Mouse (Mus musculus) spleen, adult 18-20 months (tissue): ENCODE measurements around the gene Fam76b.

Source experiments
- DNase-seq, 2 experiments: peaks; one replicate each; pipeline ENCODE4 v3.0.0; 2022; ENCODE audit warnings: mixed read lengths in 2 of 2

Gene Fam76b

DNA sequence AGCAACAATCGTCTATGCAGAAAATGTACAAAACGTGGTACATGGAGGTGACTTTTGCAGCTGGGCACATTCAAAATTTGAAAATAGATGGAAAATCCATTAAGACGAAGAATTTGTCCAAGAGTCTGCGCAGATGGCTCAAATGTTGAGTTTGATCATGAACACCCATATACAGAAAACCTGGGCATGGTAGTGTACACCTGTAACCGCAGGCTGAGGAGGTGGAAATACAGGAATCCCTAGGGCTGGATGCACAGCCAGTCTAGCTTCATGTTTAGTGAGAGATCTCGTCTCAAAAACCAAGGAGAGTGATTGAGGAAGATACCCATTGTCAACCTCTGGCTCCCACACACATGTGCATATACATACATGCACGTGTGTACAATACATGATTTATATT, 44.1 kb downstream of the Fam76b start:
- no peak for DNase-seq

DNA sequence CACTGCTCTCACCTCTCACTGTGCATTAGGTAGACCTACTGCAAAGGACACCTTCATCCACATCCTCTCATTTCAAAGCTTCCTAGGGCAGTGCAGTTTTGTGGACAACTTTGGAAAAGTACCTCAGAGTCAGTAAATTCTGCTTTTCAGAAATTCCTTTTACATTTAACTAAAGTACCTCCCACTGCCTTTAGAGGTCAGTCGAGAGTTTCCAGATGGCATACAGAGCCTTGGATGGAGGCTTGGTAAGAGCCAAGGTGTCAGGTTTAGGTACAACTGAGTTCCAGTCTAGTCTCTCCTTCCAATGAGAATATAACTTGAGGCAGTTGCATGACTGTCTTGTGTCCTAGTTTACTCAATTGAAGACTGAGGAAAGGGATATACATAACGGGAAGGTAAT, 46.8 kb downstream of the Fam76b start:
- no peak for DNase-seq

DNA sequence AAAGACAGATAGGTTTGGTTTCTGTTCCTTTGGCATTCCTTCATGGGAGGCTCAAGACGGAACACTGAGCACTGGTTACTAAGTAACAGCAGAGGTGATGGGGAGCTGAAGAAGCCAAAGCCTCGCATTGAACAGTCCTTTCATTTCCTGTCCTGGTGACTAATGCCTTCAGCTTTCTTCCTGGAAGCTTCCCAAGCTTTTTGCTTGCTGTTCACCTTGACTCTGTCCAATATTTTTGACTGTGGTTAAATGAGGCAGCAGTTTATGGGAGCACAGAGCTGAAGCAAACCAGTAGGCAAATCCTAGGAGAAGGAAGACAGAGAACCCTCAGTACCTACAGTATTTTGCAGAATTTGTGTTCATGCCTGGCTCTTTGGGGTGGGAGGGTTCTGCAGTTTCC, 47.8 kb downstream of the Fam76b start:
- no peak for DNase-seq

DNA sequence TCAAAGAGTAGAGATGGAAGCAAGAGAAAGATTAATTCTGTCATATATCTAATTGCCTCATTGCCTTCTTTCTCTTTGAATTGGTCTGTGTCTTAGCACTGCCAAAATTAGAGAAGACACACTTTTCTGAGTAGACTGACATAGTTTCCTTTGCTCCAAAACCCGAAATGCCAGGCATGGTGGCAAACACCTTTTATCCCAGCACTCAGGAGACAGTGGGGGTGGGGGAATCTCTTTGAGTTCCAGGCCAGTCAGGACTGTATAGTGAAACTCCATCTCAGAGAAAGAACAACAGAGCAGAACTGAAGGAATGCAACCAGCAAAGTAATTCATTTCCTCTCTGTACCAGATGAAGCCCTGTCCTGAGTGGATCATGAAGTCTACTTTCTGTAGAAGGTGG, 53.2 kb downstream of the Fam76b start:
- DNase-seq, result no peak

DNA sequence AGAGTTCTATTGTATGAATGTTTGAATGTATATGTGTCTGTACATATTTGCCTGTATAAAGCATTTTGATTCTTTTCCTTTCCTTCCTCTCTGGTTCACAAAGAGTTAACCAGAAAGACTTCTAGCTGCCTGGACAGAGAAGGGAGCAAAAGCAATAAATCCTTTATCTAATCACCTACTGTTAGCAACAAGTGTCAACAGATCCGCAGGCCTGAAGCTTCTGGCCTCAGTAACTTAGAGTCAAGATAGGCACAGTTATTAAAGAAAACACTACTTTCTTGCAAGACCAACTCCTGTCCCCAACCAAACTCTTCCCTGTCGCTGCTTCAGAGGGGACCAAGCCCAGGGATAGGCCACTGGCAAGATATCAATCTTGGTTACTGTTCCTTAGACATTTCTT, 55.0 kb downstream of the Fam76b start:
- no peak for DNase-seq

DNA sequence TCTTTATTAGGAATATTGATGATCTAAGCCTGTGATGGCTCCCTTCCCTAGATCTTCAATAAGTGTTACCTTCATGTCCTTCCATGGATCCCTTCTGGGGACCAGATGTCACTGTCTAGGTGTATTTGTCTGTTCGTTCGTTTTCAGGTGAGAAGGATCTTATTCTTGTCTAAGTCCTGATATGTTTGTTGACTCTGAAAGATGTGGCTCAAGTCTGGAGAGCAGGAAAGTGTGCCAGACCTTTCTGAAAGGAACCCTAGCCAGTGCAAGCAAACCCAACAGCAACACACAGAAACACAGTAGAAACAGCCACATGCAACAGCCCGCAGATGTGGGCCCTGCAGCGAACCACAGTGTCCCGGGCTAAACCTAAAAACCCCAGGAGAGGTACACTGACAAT, 61.5 kb downstream of the Fam76b start:
- no peak for DNase-seq

DNA sequence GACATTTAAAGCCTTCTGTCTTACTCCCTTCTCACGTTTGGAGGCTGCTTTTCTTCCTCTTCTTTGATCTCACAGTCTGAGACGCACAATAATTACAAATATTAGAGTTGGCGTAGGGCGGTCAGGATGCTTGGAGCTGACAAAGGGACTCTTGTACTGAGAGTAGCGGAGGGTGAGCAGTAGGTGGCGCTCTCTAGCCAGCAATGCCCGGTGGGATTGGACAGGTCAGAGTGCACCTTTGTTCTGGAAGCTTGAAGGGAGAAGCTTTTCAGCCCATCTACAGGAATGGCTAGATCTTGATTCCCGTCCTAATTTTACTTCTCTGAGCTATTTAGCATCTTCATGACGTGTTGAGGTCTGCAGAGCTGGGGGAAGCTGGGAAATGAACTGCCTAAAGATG, 62.1 kb downstream of the Fam76b start:
- peak; percentile 57 to 81 for DNase-seq

DNA sequence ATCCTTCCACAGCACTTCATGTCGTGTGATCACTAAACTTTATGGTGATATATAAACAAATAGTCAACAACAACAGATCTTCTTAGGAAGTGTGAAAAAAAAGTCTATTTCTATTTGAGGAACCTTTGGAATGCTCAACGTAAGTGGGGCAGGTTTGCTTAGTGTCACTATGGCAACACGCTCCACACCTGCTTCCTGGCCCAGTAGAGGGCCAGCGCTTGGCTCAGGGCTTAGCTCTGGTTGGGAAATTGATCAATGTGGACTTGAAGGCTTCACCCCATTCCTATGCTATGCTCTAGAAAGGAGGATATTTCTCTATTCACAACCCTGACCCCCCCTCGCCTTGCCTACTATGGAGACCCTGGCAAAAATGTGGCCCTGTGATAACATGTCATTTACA, 62.7 kb downstream of the Fam76b start:
- DNase-seq, result no peak

DNA sequence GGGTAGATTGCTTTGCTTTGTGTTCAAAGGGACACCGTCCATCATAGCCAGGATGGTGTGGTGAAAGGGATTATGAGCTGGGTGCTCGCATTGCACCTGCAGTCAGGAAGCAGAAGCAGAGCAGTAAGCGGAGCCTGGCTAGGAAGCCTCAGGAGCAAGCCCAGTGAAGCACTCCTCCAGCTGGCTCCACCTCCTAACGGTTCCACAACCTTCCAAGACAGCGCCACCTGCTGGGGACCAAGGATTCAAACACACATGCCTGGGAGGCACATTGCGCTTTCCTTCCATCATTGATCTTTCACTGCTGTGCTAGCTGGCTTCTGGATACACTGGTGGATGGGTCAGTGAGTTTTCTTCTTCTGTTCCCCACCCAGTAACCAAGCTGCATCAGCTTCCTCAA, 64.4 kb downstream of the Fam76b start:
- no peak for DNase-seq

DNA sequence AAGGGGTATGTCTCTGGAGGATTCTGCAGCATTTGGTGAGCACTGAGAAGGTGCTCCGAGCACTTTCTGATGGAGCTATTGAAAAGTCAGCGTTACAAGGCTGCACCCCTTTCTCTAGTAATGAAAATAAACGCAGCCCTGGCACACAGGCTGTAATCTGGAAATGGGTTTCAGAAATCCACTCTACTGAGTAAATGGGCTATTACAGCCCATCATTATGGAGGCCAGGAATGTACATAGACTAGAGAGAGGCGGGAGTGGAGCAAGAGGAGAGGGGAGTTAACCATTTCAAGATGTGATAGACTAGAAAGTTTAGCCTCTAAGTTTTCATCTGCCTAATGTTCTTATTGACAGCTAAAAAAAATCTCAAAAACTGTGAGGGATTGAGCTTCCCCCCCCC, 65.5 kb downstream of the Fam76b start:
- no peak for DNase-seq

DNA sequence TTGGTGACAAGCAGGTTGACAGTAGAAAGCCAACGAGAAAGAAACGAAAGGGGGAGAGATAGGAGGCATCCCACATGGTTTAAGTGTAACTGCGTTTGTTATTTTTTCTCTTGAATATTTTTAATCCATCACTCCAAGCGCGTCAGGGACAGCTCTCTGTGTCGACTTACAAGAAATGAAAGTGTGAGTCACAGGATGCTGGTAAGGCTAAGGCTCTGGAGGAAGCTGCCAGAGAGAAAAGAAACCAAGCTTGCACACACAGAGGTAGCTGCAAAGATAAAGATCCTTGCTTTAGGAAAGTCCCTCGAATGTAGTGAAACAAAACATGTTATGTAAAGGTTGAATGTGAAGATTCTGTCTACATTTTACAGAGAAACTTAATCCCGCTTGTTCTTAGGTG, 67.0 kb downstream of the Fam76b start:
- no peak for DNase-seq

DNA sequence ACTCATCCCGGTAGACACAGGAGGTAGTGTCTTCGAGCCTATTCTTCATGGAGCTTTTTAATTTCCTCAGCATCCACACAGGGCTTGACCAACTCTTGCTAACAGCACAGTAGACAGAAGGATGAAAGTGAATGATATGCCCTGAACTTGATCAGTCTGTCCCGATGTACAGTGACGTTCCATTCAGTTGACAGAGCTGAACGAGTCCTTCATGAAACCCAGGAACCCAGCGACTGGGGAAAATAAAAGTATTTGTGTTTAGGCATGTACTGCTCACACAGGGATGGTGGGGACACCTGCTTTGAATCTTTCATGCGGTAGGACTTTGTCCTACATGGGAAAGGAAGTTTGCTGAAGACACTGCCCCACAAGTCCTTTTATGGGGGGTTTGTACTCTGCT, 67.4 kb downstream of the Fam76b start:
- no peak for DNase-seq

DNA sequence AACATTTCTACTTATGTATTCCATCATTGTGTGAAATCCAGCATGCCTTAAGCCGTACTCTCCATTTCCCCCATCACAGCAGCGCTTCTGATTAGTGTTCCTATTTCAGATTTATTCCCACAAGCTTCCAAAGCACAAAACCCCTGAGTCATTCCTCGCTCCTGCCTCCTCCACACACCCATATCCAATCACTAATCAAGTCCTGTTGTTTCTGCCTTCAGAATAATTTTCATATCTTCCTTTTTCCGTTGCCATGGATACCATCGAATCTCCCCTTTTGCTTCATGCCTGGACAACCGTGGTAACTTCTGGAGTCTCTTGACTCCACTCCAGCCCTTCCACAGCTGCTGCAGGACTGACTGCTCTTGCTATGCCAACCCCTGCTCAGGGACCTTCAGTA, 68.5 kb downstream of the Fam76b start:
- no peak for DNase-seq

DNA sequence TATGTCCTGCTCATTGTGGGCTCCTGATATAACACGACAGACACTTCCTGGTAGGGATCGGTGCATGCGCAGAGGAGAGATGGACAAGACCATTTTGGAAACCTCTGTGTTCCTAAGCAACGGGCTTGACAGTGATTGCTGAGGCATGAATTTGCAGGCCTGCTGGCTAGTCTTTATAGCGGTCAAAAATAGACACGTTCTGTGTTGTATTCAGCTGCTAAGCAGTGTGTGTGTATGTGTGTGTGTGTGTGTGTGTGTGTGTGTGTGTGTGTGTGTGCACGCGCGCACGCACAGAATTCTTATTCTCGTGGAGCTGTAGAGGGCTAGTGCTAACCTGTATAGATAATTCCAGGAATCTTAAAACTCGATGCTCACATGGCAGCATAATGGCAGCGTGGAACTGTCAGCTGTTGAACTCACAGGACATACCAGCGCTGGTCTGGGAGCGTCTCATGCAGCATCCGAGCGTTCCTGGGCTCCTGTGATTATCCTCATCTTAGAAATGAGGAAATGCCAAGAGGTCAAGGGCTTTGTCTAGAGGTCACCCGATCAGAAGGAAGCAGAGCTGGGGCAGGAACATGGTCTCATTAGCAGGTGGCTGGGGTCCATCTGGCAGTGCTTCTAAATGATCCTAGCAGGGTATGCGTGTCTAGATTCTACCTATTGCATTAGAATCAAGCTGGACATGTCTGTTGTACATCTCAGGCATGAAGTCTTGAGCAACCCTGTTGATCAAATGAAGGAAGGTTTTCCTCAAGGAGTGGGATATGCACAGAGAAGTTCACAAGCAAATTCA, 71.2 kb downstream of the Fam76b start:
- DNase-seq, result no peak

DNA sequence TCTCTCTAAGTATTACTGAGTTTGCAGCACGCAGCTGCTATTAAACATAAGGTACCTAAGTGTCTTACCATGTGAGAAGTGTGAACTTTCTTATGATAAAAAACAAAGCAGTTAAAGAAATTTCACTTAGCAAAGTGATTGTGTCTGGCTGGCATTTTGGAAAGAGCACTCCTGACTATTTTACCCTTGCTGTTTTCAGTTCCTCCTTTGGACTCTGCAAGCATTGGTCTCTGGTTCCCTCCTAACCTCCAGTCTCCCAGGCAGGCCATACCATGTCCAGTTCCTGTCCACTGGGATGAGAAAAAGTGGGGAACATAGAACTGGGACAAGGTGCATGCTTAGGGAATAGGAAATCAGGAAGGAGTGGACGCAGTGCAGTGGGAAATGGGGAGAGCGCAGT, 74.5 kb downstream of the Fam76b start:
- DNase-seq, result no peak

DNA sequence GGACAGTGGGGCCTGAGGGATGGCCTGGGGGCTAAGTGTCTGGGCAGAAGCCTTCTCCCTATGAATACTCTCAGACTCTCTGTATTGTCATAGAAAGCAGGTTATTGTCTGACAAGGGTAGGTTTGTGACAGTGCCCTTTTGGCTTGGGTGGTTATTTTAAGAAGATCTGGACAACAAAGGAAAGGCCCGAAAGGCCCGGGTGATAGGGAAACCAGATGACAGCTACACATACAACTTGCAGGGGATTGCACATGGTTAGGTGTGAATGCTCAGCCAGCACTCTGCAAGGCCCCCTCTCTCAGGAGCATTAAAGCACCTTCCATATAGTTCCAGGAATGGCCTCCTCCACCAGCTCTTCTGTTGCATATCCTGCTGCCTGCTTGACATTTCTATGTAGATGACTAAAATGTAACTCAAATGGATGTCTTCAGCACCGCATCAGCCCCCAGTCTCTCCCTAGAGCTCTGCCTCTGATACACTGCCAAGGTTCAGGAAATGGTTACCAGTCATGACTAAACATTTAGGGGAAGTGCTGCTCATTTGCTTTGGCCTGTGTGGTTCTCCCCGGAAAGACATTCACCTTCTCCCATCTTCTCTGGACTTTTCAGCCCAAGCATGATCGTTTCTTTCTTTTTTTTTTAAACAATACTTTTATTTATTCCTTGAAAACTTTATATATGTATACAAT, 76.7 kb downstream of the Fam76b start:
- no peak for DNase-seq
